Mouse (Mus musculus): ENCODE results near the gene Hist1h2ak. TPM values are rescaled to one million over a fixed set of nuclear protein-coding genes. Genes with fewer than 3 reads are reported as not detected.

Hist1h2ak gene
- total RNA-seq, 2 experiments from 2014 or later: 8.6 to 1,478 TPM

Other genes with a start within 250 kb of the Hist1h2ak start
- gene Zkscan8, start 222.7 kb downstream of the Hist1h2ak start, total RNA-seq (2014; fragmentation: Nextera tagmentation): 10.9 TPM in 2 replicates
- gene Zkscan8, start 222.7 kb downstream of the Hist1h2ak start, total RNA-seq (2017): 7.3 and 7.8 TPM in 2 replicates
- gene Olfr1366, start 211.0 kb downstream of the Hist1h2ak start, total RNA-seq (2014; fragmentation: Nextera tagmentation): not detected in 2 replicates
- gene Olfr1366, start 211.0 kb downstream of the Hist1h2ak start, total RNA-seq (2017): not detected in 2 replicates
- gene Olfr1535, start 193.9 kb downstream of the Hist1h2ak start, total RNA-seq (2014; fragmentation: Nextera tagmentation): not detected in 2 replicates
- gene Olfr1535, start 193.9 kb downstream of the Hist1h2ak start, total RNA-seq (2017): not detected in 2 replicates
- gene Olfr1364, start 172.1 kb downstream of the Hist1h2ak start, total RNA-seq (2014; fragmentation: Nextera tagmentation): not detected in 2 replicates
- gene Olfr1364, start 172.1 kb downstream of the Hist1h2ak start, total RNA-seq (2017): not detected in 2 replicates
- gene Olfr1362, start 139.8 kb downstream of the Hist1h2ak start, total RNA-seq (2014; fragmentation: Nextera tagmentation): not detected in 2 replicates
- not detected in 2 replicates for gene Olfr1362, start 139.8 kb downstream of the Hist1h2ak start, total RNA-seq (2017)
- not detected in 2 replicates for gene Olfr11, start 111.3 kb downstream of the Hist1h2ak start, total RNA-seq (2014; fragmentation: Nextera tagmentation)
- not detected in 2 replicates for gene Olfr11, start 111.3 kb downstream of the Hist1h2ak start, total RNA-seq (2017)
- not detected in 2 replicates for gene Olfr1361, start 90.4 kb downstream of the Hist1h2ak start, total RNA-seq (2014; fragmentation: Nextera tagmentation)
- gene Olfr1361, start 90.4 kb downstream of the Hist1h2ak start, total RNA-seq (2017): not detected in 2 replicates
- not detected in 2 replicates for gene Olfr1360, start 76.4 kb downstream of the Hist1h2ak start, total RNA-seq (2014; fragmentation: Nextera tagmentation)
- not detected in 2 replicates for gene Olfr1360, start 76.4 kb downstream of the Hist1h2ak start, total RNA-seq (2017)
- gene Olfr1359, start 55.7 kb downstream of the Hist1h2ak start, total RNA-seq (2014; fragmentation: Nextera tagmentation): not detected in 2 replicates
- not detected in 2 replicates for gene Olfr1359, start 55.7 kb downstream of the Hist1h2ak start, total RNA-seq (2017)
- 210 and 236 TPM in 2 replicates for gene Hist1h2bl, start 37.7 kb downstream of the Hist1h2ak start, total RNA-seq (2014; fragmentation: Nextera tagmentation)
- 416 and 515 TPM in 2 replicates for gene Hist1h2bl, start 37.7 kb downstream of the Hist1h2ak start, total RNA-seq (2017)
- 17.2 TPM in 1 of 2 replicates, not detected in the other for gene Hist1h2ai, start 37.4 kb downstream of the Hist1h2ak start, total RNA-seq (2014; fragmentation: Nextera tagmentation)
- 2,072 and 5,185 TPM in 2 replicates for gene Hist1h2ai, start 37.4 kb downstream of the Hist1h2ak start, total RNA-seq (2017)
- gene Hist1h3h, start 36.2 kb downstream of the Hist1h2ak start, total RNA-seq (2014; fragmentation: Nextera tagmentation): 4.5 TPM in 1 of 2 replicates, not detected in the other
- gene Hist1h3h, start 36.2 kb downstream of the Hist1h2ak start, total RNA-seq (2017): 334 and 360 TPM in 2 replicates
- 123 and 125 TPM in 2 replicates for gene Hist1h2bm, start 31.8 kb downstream of the Hist1h2ak start, total RNA-seq (2014; fragmentation: Nextera tagmentation)
- 554 and 641 TPM in 2 replicates for gene Hist1h2bm, start 31.8 kb downstream of the Hist1h2ak start, total RNA-seq (2017)
- gene Hist1h4j, start 18.8 kb downstream of the Hist1h2ak start, total RNA-seq (2014; fragmentation: Nextera tagmentation): 2.1 and 2.5 TPM in 2 replicates
- 277 and 325 TPM in 2 replicates for gene Hist1h4j, start 18.8 kb downstream of the Hist1h2ak start, total RNA-seq (2017)
- gene Hist1h4k, start 3.3 kb downstream of the Hist1h2ak start, total RNA-seq (2014; fragmentation: Nextera tagmentation): 143 and 341 TPM in 2 replicates
- gene Hist1h4k, start 3.3 kb downstream of the Hist1h2ak start, total RNA-seq (2017): 2,272 and 2,398 TPM in 2 replicates
- gene Hist1h2bn, start 296 bp upstream of the Hist1h2ak start, total RNA-seq (2014; fragmentation: Nextera tagmentation): 168 and 218 TPM in 2 replicates
- 1,437 and 1,878 TPM in 2 replicates for gene Hist1h2bn, start 296 bp upstream of the Hist1h2ak start, total RNA-seq (2017)
- gene Hist1h1b, start 26.8 kb upstream of the Hist1h2ak start, total RNA-seq (2014; fragmentation: Nextera tagmentation): 278 and 329 TPM in 2 replicates
- 1,634 and 1,715 TPM in 2 replicates for gene Hist1h1b, start 26.8 kb upstream of the Hist1h2ak start, total RNA-seq (2017)
- gene Hist1h3i, start 29.5 kb upstream of the Hist1h2ak start, total RNA-seq (2014; fragmentation: Nextera tagmentation): 73.1 and 153 TPM in 2 replicates
- 268 and 310 TPM in 2 replicates for gene Hist1h3i, start 29.5 kb upstream of the Hist1h2ak start, total RNA-seq (2017)
- 8.9 TPM in 1 of 2 replicates, not detected in the other for gene Hist1h2an, start 33.4 kb upstream of the Hist1h2ak start, total RNA-seq (2014; fragmentation: Nextera tagmentation)
- gene Hist1h2an, start 33.4 kb upstream of the Hist1h2ak start, total RNA-seq (2017): 984 and 1,144 TPM in 2 replicates
- 8.8 and 28.0 TPM in 2 replicates for gene Hist1h2bp, start 33.6 kb upstream of the Hist1h2ak start, total RNA-seq (2014; fragmentation: Nextera tagmentation)
- 41.2 and 55.0 TPM in 2 replicates for gene Hist1h2bp, start 33.6 kb upstream of the Hist1h2ak start, total RNA-seq (2017)
- gene Hist1h2bq, start 56.4 kb upstream of the Hist1h2ak start, total RNA-seq (2014; fragmentation: Nextera tagmentation): 261 and 279 TPM in 2 replicates
- gene Hist1h2bq, start 56.4 kb upstream of the Hist1h2ak start, total RNA-seq (2017): 496 and 652 TPM in 2 replicates
- 54.5 TPM in 1 of 2 replicates, not detected in the other for gene Hist1h2ao, start 56.6 kb upstream of the Hist1h2ak start, total RNA-seq (2014; fragmentation: Nextera tagmentation)
- gene Hist1h2ao, start 56.6 kb upstream of the Hist1h2ak start, total RNA-seq (2017): 38.4 TPM in 1 of 2 replicates, not detected in the other
- gene Hist1h4m, start 57.9 kb upstream of the Hist1h2ak start, total RNA-seq (2014; fragmentation: Nextera tagmentation): 72.5 and 88.1 TPM in 2 replicates
- gene Hist1h4m, start 57.9 kb upstream of the Hist1h2ak start, total RNA-seq (2017): 1,782 and 2,792 TPM in 2 replicates
- 21.5 and 58.9 TPM in 2 replicates for gene Hist1h4n, start 78.4 kb upstream of the Hist1h2ak start, total RNA-seq (2014; fragmentation: Nextera tagmentation)
- 1,825 and 2,129 TPM in 2 replicates for gene Hist1h4n, start 78.4 kb upstream of the Hist1h2ak start, total RNA-seq (2017)
- gene Hist1h2ap, start 79.7 kb upstream of the Hist1h2ak start, total RNA-seq (2014; fragmentation: Nextera tagmentation): 38.3 and 85.3 TPM in 2 replicates
- gene Hist1h2ap, start 79.7 kb upstream of the Hist1h2ak start, total RNA-seq (2017): 5,843 and 7,480 TPM in 2 replicates
- 243 and 249 TPM in 2 replicates for gene Hist1h2br, start 79.9 kb upstream of the Hist1h2ak start, total RNA-seq (2014; fragmentation: Nextera tagmentation)
- 665 and 823 TPM in 2 replicates for gene Hist1h2br, start 79.9 kb upstream of the Hist1h2ak start, total RNA-seq (2017)
- 13.3 and 15.7 TPM in 2 replicates for gene Zfp184, start 191.3 kb upstream of the Hist1h2ak start, total RNA-seq (2014; fragmentation: Nextera tagmentation)
- 13.3 and 16.3 TPM in 2 replicates for gene Zfp184, start 191.3 kb upstream of the Hist1h2ak start, total RNA-seq (2017)
- gene Pom121l2, start 227.4 kb upstream of the Hist1h2ak start, total RNA-seq (2014; fragmentation: Nextera tagmentation): not detected in 2 replicates
- gene Pom121l2, start 227.4 kb upstream of the Hist1h2ak start, total RNA-seq (2017): not detected in 2 replicates

All from granulocyte monocyte progenitor cell, adult 5-6 weeks (primary cell).